Mouse (Mus musculus) naive thymus-derived CD4-positive, alpha-beta T cell, adult 2 months (primary cell): ENCODE measurements at regions not wholly inside any gene's neighbourhood (a gene's known extent, or its start where the extent isn't known, plus 50 kb on each side); places are given as distances from the start of the nearest gene placed in this dataset.

Experiments used
- DNase-seq: peaks from one replicate; pipeline ENCODE4 v3.0.0-alpha.2; 2011; ENCODE audit warnings: low read depth

DNA sequence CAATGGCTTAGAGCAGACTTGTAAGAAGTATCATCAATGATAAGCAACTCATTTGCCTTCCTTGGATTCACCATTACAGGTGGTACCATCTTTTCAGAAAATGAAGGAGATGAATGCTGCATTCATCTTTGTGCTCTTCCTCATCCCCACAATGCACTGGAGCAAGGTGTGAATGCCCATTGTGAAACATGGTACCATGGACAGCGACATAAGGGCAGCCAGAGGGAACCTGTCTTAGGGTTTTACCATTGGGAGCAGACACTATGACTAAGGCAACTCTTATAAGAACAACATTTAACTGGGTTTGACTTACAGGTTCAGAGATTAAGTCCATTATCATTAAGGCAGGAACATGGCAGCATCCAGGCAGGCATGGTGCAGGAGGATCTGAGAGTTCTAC lies 60.1 kb upstream of the Kcnj6 start:
- DNase-seq: no peak

DNA sequence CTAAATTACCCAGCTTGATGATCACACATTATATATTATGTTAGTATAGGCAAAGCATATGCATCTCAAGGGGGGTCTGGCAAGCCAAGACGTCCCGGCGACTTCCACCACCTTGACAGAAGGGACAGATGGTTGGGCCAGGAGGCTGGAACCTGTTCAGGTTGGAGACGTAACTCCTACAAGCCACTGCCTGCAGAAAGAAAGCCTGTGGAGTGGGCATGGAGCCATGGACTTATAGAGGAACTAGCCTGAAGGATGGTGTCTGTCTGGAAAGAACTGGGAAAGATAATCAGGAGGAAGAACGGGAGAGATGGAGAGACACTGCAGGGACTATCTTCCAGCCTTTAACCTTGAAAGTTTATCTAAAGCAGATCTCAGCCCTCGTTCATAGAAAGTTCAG lies 66.9 kb upstream of the Kcnj6 start:
- no peak for DNase-seq

DNA sequence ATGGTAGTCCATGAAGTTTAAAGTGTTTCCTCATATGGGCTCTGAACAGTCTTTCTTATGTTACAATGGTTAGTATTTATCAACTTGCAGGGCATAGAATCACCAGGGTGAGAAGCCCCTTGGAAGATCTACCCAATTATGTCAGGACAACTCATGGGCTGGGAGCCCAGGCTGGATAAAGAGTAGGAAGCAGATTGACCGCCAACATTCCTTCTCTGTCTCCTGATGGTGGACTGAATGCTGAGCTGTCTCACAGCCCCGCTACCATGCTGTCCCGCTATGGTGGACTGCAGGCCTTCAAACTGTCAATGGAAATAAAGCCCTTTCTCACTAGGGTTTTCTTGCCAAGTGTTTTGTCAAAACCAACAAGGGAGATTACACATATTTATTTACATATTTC lies 69.2 kb upstream of the Kcnj6 start:
- no peak for DNase-seq

DNA sequence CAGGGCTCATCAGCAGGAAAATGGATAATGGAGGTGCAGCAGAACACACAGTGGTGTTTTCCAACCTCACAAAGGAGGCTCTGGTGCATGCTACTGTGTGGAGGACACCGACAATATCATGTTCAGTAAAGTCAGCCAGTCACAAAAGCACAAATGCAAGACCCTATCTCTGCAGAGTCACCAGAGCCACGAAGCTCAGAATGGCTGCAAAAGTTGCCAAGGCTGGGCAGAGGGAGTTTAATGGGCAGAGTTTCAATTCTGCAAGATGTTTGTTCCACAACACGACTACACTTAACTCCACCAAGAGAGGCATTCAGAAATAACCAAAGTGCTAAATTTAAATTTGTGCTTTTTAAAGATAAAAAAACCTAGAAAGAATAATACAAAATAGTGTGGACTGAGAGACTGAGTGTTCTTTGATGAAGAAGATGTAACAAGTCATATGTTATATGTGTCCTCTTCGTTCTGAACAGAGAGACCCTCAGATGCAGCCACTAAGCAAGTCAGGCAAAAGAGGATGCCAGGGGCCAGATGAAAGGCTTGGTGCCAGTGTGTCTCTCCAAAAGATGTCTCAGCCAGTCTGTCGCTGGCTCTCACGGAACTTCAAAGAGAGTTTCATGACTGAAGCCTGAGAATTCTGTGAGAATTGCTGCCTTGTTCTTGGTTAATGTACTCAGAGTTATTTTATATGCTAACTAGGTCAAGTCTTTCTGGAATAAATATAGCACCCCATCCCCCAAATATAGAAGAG lies 95.1 kb upstream of the Kcnj6 start:
- no peak for DNase-seq

DNA sequence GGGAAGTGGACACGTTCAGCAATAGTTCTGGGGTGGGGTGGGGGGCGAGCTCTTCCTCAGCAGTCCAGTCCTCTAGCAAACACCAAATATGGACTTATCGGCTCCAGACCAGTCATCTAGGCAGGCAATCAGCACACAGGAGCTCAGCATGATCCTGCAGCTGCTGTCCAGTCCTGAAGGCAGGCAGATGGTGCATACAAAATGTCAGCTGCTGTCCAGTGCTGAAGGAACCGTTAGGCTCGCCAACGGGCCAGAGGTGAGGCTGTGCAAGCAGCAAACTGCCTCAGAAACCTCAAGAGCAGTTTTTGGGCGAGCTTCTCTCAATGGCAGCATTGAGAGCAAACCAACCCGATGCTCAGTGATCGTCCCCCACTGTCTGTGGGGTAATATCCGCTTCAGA lies 96.3 kb upstream of the Kcnj6 start:
- DNase-seq: no peak

DNA sequence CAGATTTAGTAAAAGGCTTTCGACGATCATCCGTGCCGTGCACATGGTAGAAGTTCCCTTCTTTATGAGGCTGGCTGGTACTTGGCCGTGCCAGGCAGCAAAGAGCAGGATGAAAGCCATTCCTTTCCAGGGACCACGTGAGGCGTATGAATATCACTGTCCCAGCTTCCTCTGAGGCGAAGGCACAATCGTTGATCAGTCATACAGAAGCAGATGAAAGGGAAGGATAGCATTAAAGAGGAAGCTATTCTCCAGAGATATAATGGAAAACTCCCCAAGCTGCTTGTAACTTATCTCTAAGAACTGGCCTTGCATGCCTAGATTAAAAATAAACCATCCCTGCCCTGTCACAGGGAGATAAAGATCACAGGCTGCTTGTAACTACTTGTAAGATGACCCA lies 103.5 kb upstream of the Kcnj6 start:
- no peak for DNase-seq

DNA sequence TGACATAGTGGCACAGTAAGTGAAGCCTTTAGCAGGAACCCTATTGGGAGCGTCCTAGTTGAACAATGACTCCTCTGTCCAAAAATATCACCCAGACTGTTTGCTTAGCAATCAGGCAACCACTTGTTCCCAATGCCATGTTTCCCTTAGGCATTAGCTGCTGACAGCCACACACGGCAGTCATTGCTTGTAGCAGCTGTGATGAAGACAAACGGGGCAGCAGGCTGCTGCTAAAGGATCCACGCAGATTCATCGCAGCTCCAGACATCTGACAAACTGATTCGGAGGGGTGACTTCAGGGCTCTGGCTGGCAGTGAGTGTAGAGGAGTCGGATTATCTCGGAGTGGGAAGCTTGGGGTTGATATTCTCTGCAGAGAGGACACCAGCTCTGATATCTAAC lies 120.0 kb upstream of the Kcnj6 start:
- DNase-seq: no peak

DNA sequence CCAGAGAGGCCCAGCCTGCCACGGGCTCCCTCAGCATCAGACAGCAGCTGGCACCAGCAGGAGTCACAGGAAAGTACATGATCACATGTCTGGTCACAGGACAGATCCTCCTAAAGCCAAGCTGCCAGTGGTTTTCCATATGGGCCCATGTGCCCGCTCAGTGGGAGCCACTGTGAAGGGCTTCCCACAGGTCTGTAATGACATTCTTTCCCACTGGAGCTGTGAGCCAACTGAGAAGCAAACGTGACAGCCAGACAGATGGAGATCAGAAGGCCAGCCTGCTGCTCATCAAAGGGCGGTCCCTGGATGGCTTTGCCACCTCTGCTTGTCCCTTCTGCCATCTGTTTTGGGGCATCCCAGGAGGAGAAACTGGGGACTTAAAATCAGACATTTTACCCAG lies 121.8 kb upstream of the Kcnj6 start:
- DNase-seq: no peak

DNA sequence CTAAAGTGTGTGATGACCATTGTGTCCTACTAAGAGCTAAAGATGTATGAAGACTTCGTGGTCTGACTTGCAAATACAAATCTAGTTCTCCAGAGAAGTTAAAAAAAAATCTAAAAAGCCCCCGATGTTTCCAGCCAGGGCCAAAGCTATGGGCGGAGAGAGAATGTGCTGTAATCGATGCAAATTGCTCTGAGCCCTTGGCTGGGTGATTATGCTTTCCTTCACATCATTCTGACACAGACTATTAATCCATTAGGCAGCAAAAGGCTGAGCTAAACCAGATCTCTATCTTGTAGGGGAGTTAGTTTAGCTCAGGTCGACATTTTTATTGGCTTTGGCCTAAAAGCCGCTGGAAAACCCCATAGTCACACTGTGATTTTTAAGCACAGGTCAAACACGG lies 124.5 kb upstream of the Kcnj6 start:
- DNase-seq: no peak

DNA sequence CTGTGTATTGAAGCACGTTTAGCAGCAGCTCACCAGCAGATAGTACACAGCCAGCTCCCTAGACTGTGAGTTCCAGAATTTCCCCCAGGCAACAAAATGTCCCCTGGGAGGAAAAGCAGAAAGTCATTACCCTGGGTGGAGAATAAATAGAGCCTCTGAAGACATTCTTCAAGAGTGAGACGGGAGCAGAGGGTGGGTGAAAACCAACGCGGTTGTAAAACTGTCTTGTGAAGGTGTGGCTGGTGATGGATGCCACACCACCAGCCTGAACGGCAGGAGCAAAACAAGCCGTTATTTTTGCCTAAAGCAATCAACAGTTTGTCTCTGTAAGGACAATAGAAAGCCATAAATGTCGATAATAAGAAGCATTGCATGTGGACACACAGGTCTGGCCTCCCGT lies 129.7 kb upstream of the Kcnj15 start:
- no peak for DNase-seq

DNA sequence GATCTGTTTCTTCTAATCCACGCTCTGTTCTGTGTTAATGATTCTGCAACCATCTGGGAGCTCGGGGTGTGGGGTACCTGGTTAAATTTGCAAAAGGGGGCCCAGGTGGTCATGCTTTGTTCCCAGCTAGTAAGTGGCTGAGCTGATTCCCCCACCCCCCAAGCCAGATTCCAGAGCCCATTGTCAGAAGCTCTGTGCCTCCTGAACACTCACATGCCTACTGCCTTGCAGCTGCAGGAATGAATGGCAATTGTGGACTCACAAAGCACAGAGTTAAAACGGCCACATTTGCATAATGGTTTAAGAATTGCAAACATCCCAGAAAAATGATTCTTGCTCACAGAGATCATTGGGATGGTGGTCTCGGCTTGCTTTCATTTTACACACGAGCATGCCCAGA lies 125.5 kb upstream of the Kcnj15 start:
- DNase-seq: no peak

DNA sequence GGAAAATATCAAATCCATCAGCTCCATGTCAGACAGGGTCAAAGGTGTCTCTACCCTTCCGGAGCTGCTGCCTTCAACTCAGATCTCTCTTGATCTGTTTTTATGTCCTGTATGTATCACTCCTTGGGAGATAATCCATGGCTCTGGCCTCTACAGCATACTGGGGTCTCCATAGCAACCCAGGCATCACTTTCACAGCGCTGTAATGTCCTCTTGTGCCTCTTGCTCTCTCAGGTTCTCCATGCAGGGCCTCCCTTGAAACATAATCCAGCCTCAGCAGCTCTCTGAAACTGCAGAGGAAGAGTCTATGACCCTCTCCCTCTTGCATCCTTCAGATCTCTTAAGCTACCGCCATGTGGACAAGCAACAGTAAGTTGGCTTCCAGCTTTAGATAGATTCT lies 118.5 kb upstream of the Kcnj15 start:
- no peak for DNase-seq

DNA sequence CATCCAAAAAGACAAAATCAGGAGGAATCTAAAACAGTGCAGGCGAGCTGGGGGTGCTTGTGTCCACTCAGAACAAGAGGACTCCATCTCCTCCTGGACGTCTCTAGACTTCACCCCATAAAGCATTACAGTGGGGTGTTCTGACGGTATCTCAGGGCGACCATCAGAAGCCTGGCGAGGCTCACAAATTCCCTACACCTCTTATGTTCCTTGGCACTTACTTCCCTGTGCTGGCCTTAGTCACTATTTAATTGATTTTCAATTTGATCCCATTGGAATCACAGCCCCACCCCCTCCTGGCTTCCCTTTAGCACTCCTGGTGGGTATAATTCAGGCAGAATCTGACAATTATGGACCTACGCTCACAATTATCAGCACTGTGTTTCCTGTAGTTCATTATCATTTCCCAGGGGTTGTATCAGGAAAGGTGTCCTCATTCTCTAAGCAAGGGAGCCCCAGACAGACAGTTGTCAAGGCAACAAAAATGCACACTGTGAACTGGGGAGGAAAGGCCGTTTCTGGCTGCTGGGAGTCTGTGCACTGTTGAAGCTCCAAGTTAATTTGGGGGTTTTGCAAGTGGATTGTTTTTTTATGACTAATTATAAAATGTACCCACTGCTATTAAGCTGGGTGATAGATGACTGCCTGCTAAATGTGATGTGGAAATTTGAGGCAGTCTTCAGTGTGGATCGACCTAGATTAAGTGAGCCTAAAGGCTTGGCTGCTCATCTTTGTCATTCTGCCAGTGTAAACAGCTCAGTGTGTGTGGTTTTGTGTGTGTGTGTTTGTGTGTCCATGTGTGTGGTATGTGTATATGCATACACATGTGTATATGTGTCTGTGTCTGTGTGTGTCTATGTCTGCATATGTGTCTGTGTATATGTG lies 115.6 kb upstream of the Kcnj15 start:
- no peak for DNase-seq

DNA sequence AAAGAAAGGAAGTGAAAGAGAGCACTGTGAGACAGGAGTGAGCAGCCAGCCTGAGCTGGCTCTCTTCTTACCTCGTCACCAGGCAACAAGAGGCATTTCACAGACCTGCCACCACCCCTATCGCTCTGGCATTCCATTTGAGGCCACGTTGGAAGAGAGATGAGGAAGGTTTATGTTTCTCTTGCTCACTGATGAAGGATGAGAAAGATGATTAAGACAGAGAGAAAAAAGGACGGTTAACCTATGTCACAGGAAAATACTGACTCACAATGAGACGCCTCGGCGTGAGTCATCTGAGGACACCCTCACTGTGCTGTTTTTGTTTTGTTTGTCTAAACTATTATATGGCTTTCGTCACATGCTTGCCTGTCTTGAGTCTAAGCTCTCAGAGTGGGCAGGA lies 106.9 kb upstream of the Kcnj15 start:
- DNase-seq: no peak

DNA sequence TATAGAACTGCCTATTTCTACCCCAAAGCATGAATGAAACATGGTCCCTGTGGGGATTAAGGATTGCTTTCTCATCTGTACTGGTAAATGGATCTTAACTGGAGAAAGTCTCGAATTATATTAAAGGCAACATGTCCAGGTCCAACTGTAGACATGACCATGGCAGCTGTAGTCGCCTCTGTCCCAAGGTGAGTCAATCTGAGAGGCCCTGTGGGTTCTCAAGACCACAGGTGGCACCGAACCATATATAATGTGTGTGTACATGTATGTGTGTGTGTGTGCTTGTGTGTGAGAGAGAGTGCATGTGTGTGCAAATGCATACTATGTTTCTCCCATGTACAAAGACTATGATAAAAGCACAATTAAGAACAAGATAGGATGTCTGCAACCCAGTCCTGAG lies 105.9 kb upstream of the Kcnj15 start:
- no peak for DNase-seq

DNA sequence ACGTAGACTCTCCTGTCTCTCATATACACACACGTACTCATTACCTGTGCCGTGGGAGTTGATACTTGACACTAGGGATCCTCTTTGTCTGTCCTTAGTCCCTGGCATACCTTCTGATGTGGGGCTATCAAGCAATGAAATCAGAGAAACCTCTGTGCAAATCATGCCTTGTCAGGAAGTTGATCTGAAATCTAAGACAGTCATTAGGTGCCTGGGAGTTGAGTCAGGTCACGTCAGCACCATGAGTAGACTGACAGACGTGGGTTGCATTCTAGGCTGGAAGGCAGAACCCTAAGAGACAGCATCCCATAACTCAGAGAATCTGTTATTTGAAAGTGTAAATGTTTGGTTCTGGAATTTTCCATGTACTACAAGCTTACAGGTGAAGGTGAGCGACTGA lies 105.4 kb upstream of the Kcnj15 start:
- DNase-seq: no peak

DNA sequence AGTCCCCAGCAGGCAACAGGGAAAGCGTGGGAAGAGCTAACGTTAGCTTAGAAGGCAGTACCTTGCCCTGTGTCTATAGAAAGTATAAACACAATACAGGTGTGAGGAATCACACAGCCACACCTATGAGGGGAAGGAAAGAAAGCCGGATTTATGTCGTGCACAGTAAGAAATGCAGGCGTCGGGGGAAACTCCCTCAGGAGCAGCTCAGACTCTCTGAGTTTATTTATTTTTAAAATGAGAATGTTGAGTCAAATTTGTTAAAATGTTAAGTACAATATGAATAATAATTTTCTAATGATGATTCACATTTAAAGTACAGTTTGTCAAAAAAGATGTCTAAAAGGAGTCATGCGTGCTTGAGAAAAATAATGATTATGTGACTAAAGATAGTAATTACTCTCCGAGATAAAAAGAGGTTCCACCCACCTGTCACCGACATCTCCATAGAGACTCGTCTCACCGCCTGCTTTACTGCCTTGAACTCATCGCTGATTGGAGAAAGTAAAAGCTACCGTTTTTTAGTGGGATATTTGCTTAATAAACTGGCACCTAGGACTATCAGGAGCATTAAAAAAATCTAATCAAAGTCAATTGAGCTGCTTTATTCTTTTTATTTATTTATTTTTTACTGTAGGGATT lies 104.5 kb upstream of the Kcnj15 start:
- no peak for DNase-seq

DNA sequence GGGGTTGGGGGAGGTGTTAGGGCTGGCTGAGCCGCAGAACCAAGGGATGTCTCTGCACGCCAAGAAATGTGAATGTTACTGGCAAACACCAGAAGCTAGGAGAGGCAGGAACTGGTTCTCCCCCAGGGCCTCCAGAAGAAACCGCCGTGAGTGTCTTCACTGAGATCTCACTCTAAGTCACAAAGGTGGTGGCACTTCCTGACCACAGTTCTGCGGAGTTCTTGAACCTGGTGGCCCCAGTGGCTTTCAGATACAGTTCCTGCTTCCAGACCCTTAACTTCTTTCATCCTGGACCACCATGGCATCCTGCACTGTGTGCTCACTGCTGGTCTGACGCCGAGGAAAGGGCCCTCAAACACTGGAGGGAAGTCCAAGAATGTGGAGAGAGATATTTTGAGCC lies 89.0 kb upstream of the Kcnj15 start:
- peak; percentile 59 for DNase-seq

DNA sequence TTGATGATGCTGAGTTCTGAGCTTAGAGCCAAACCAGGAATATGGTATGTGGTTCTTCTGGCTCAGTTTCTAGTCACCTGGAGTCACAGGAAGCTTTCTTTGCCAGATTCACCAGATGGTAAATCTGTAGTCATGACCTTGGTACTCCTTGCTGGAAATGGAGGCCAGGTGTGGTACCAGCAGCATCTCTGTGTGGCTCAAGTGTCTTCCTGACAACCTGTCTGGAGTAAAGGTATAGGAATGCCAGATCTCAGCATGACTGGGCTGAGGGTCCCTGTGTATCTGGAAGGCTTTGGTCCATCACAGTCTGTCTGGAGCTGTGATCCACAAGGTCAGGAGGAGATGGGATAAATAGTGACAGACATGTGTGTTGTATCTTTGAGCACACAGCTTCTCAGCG lies 88.0 kb upstream of the Kcnj15 start:
- no peak for DNase-seq

DNA sequence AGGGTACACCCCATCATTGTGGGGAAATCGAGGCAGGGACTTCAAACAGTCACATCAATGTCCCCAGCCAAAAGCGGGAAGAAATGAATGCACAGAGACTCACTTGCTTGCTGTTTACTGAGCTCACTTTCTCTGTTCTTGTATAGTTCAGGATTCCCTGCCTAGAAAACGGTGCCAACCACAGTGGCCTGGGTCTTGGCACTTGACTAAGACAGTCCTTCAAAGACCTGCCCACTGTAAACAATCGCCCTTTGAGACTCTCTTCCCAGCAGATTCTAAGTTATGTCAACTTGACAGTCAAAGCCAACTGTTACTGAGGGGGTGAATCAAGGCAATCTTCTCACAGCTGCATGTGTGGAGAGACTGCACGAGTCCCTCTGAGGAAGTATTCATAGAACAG lies 76.8 kb upstream of the Kcnj15 start:
- no peak for DNase-seq

DNA sequence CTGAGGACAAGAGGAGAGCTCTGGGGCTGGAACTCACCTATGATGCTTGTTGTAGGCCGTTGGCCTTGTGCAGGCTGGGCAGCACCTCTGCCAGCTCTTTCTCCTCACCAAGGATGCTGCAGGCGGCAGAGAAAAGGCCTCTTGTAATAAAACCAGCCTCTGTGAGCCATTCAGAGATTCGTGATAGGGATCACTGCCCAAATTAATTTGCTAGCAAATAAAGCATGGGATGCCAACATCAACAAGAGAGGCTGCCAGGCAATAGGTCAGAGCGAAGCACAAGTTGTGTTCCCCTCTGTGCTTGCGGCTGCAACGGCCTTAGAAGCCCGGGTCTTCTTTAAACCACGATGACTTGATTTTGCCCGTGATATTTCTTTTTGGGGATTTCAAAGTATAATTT lies 72.0 kb upstream of the Kcnj15 start:
- DNase-seq: no peak

DNA sequence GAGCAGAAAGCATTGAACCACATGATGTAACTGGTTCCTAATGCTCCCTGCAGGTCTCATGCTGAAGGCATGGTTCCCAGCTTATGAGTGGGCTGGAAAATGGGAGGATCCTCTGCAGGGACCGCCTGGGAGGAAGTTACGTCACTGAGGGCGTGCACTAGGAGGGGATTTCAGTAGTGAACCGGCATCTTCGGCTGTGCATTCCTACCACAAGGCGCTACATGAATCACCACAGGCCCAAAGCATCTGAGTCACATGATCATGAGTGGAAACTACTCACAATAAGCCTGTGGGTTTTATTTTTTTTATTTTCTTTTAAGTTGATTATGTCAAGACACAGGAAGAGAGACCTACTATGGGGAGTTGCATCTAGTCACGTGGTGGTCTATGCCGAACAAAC lies 68.2 kb upstream of the Kcnj15 start:
- DNase-seq: peak; percentile 87

DNA sequence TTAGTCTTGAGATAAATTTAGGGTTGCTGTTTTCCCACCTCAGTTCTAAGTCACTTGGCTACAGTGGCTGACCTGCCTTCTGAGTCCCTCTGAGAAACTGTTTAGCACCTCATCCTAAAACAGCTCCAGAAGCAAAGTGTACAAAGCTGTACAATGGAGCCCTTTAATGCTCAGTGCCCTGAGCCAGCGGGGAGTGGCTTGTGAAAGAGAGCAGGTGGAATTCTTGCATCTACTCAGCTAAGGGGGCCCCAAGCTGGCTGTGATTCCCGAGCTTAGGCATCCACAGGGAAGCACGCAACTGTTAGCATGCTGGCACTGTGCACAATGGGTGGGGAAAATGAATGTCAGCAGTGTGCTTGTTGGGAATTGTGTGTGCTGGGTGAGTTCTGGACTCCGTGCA lies 63.2 kb upstream of the Kcnj15 start:
- no peak for DNase-seq
